Mouse (Mus musculus) E14TG2a.4 (cell line): ENCODE results near the gene Pde6b.

Source experiments
- H3K27me3 ChIP-seq: 2 replicates; pipeline ENCODE4 v1.6.1; 2014; ENCODE audit warnings: low read length, control low read depth; ENCODE audit not compliant: insufficient read depth
- H3K36me3 ChIP-seq: 2 replicates; pipeline ENCODE4 v1.6.1; 2014; ENCODE audit warnings: low read length, control low read depth; ENCODE audit not compliant: insufficient read depth
- H3K4me1 ChIP-seq: replicated peaks from 2 replicates; pipeline ENCODE4 v1.6.1; 2014; ENCODE audit warnings: low read depth, low read length, control low read depth
- H3K4me3 ChIP-seq: replicated peaks from 2 replicates; pipeline ENCODE4 v1.5.1; 2014; ENCODE audit warnings: mild to moderate bottlenecking, low read length
- H3K9me3 ChIP-seq: 2 replicates; pipeline ENCODE4 v1.6.1; 2014; ENCODE audit warnings: low read length, control low read depth
- CTCF ChIP-seq: conservative IDR thresholded peaks from 2 replicates; pipeline ENCODE4 v1.5.1; 2014; ENCODE audit warnings: low read length
- NANOG ChIP-seq: IDR thresholded peaks from 2 replicates; pipeline ENCODE4 v1.6.1; 2014; ENCODE audit warnings: borderline replicate concordance, low read length, mixed read lengths
- POU5F1 ChIP-seq: IDR thresholded peaks from 2 replicates; pipeline ENCODE4 v1.6.1; 2014; ENCODE audit warnings: low read length, borderline replicate concordance

The Pde6b gene

DNA sequence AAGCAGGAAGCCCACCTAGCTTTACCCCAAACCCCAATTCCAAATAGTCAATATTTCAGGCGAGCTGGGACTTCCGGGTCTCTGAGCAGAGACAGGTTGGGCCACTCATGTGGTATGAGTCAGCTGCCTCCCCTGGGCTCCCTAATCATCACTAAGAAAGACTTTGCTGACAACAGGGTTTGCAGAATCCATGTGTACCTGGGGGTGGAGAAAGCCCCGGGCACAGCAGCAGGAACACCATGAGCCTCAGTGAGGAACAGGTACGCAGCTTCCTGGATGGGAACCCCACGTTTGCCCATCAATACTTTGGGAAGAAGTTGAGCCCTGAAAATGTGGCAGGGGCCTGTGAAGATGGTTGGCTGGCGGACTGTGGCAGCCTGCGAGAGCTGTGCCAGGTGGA lies at the start of gene Pde6b:
Gene Pde6b, plus strand, starts transcription at position 191 of the 400 bp plus-strand sequence.
- Histone ChIP-seq H3K27me3 (peaks cover 42% of the 10 kb centered on the region), H3K36me3 (no peaks in the 10 kb centered on the region), H3K4me1 (no peaks in the 10 kb centered on the region), H3K9me3 (no peaks in the 10 kb centered on the region), H3K4me3 (peak within 1 kb of the TSS; percentile 26)
- TF ChIP-seq CTCF (no peak), POU5F1 (no peak), NANOG (no peak)

DNA sequence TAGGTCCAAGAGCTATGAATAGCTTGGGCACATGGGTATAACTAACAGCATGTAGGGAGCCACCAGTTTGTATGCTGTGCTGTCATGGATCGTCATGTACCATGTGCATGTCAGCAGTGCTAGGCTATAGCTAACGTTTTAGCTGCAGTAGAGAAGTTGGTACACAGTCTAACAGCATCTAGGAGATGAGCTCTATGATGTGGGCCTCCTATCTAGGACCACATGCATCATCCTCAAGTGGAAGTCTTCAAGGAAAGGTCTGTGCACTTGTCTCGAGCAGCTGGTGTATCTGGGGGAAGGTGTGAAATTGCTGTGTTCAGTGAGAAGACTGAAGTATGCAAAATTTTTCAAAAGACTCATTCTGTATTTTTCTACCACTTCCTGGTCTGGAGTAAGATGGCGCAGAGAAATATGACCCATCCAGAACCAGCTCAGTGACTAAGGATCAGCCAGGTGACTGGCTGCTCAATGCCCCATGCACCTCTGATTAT lies 44.5 kb upstream of the Pde6b start:
- Histone ChIP-seq H3K4me3 (no peak overlapping the region), H3K27me3 (no peaks in the 10 kb centered on the region), H3K4me1 (no peaks in the 10 kb centered on the region), H3K36me3 (peaks cover 70% of the 10 kb centered on the region), H3K9me3 (no peaks in the 10 kb centered on the region)
- TF ChIP-seq POU5F1 = no peak
- TF ChIP-seq NANOG = no peak
- TF ChIP-seq CTCF = no peak

DNA sequence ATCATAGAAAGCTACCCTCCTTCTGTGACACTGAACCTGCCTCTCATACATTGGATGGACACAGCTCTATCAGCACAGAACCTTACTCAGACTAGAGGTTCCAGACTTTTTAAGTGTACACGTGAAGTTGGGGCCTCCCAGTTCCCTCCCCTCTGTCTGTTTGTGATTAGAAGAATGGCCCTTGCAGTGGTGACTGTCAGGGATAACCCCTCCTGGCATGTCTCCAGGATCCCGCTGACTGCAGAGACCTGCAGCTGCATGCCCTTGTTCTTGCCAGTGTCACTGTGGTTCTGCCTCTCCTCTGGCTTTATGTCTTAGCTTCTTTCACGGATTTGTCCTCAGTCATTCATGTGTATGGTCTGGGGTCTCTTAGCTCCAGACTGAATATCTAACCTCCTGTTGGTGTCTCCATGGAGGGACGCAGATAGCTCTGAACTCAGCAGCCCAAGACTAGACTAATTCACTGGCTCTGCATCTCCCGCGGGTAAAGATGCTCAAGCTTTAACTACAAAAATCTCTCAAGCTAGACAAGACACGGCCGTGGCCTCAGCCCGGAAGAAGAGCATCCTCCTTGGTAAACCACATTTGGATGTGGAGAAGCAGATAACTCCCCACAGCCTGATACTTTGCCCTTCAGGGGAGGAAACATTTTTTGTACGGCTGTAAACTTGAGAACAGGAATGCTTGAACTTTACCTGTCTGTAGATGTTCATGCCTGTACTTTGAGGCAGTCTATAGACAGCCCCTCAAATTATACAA lies 42.7 kb upstream of the Pde6b start:
- Histone ChIP-seq H3K9me3 (no peaks in the 10 kb centered on the region), H3K4me1 (no peaks in the 10 kb centered on the region), H3K36me3 (peaks cover 61% of the 10 kb centered on the region), H3K27me3 (no peaks in the 10 kb centered on the region), H3K4me3 (no peak overlapping the region)
- no peak for TF ChIP-seq NANOG
- no peak for TF ChIP-seq CTCF
- no peak for TF ChIP-seq POU5F1

DNA sequence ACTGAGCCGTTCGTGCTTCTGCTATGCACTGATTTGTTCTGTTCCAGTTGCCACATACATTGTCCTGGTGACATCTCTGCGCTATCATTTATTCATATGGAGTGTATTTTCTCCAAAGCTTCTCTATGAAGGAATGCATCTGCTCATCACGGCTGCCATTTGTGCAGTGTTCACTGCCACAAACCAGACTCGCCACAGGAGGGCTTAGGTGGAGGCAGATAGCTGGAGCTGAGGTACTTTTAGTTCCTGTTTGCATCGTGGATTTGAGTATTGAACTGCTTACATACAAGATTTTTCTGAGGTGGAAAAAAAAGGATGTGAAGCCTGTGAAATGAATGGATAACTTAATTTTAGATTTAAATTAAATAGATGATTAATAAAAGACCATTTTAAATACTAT lies 40.3 kb upstream of the Pde6b start:
- TF ChIP-seq NANOG (no peak), POU5F1 (no peak), CTCF (no peak)
- no peak overlapping the region for H3K4me3 ChIP-seq
- H3K27me3 ChIP-seq = no peaks in the 10 kb centered on the region
- peaks cover 56% of the 10 kb centered on the region for H3K36me3 ChIP-seq
- no peaks in the 10 kb centered on the region for H3K9me3 ChIP-seq
- H3K4me1 ChIP-seq = no peaks in the 10 kb centered on the region

DNA sequence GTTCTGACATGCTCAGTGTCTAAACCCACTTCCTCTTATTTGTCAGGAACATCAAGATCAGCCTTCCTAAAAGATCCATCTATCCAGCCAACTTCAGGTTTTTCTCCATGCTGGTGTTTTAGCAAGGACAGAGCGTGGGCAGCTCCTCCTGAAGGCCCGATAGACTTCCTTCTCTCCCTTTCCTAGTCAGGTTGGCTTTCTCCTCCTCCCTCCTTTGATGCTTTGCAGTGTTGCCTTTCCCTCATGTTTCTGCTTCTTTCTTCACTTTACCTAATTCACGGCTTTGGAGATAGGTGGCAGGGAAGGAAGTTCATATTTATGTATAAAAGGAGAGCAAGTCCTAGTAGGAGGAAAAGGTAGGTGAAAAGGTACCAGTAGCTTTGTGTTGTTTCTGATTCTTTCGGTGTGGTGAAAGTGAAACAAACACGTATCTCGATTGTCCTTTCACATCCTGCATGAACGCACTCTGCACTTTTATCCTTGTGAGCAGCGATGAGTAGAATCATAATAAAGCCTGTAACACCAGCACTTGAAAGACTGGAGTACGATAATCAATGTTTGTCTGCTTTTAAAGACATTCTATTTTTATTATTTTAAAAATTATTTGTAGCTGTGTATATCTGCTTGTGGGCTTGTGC lies 38.6 kb upstream of the Pde6b start:
- TF ChIP-seq CTCF (no peak), POU5F1 (no peak), NANOG (no peak)
- Histone ChIP-seq H3K9me3 (no peaks in the 10 kb centered on the region), H3K4me1 (no peaks in the 10 kb centered on the region), H3K4me3 (no peak overlapping the region), H3K27me3 (no peaks in the 10 kb centered on the region), H3K36me3 (peaks cover 40% of the 10 kb centered on the region)

DNA sequence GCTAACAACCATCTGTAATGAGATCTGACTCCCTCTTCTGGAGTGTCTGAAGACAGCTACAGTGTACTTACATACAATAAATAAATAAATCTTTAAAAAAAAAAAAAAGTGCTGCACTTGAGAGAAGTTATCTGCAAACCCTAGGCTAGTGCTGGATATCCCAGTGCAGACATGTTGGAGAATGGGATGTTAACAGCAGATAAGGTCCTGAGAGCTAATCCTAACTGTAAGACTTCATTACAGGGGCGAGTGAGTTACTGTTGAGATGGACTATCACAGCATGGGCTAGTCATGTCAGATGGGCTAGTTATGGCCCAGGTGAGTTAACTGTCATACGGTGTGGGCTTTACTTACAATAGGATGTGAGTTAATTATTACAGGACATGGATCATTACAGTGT lies 34.1 kb upstream of the Pde6b start:
- Histone ChIP-seq H3K27me3 (no peaks in the 10 kb centered on the region), H3K4me3 (no peak overlapping the region), H3K9me3 (no peaks in the 10 kb centered on the region), H3K4me1 (no peaks in the 10 kb centered on the region), H3K36me3 (peaks cover 10% of the 10 kb centered on the region)
- TF ChIP-seq CTCF = no peak
- no peak for TF ChIP-seq POU5F1
- no peak for TF ChIP-seq NANOG

DNA sequence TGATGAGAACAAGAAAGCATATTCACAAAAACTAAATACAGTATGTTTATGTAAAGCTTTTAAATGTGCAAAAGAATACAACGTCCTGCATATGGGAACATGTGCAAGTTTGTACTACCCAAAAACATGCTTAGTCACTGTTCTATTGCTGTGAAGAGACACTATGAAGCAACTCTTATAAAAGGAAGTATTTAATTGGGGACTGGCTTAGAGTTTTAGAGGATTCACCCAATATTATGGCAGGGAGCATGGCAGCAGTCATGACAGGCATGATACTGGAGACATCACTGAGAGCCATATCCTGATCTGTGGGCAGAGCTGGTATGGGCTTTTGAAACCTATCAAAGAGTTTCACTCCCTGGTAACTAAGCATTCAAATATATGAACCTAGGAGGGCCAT lies 30.3 kb upstream of the Pde6b start:
- Histone ChIP-seq H3K4me1 (no peaks in the 10 kb centered on the region), H3K27me3 (peaks cover 14% of the 10 kb centered on the region), H3K4me3 (no peak overlapping the region), H3K9me3 (no peaks in the 10 kb centered on the region), H3K36me3 (no peaks in the 10 kb centered on the region)
- TF ChIP-seq NANOG = no peak
- TF ChIP-seq CTCF = no peak
- TF ChIP-seq POU5F1 = no peak

DNA sequence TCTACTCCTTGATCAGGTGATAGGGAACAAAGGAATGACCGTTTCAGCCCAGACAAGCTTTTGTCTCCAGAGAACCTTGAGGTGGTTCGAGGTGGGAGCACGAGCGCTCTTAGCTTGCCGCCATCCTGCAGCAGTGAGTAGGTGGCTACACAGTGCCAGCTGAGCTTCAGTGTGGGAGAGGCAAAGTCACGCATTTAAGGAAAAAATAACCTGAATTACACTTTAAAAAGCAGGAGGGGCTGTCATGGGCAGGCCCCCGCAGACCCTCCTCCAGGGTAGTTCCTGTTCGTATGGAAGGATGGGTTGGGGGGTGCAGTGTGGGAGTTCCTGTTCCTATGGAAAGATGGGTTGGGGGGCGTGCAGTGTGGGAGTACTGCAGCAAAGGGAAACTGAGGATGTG lies 28.7 kb upstream of the Pde6b start:
- H3K4me1 ChIP-seq = no peaks in the 10 kb centered on the region
- H3K4me3 ChIP-seq = no peak overlapping the region
- peaks cover 30% of the 10 kb centered on the region for H3K27me3 ChIP-seq
- H3K36me3 ChIP-seq = no peaks in the 10 kb centered on the region
- no peaks in the 10 kb centered on the region for H3K9me3 ChIP-seq
- TF ChIP-seq POU5F1 = no peak
- TF ChIP-seq CTCF = no peak
- TF ChIP-seq NANOG = no peak
